Comparison of ENCODE assay signal across 10 mouse cellular contexts in genomic region chr9:115881137-115881536, GRCm38 (mm10). TPM values are rescaled to one million over a fixed set of nuclear protein-coding genes. Genes with fewer than 3 reads are reported as not detected.
DNase-seq lines count a peak whose midpoint lies in the region; ATAC-seq and TF ChIP-seq lines count a peak whose summit lies in the region.
"Had no signal": no experiment of that assay in that cellular context is flagged by ENCODE, and none has a peak within 500 bp of the region (broad histone marks: within the 10 kb centered on the region; RNA-seq: fewer than 3 reads in every experiment).

No protein-coding gene starts in this region.

- no peak for TF ChIP-seq EP300 in lung, postnatal 0 days (IDR thresholded peaks at IDR 0.05)

- H3K9ac ChIP-seq in lung, postnatal 0 days (replicated peaks; ENCODE audit: low read depth) = no peak overlapping the region
- H3K9ac ChIP-seq in midbrain, embryonic 11.5 days (ENCODE audit: low read length) = no peak overlapping the region
- H3K9ac ChIP-seq in hindbrain, embryonic 16.5 days (ENCODE audit: low read depth, low read length) = no peak overlapping the region
- H3K9ac ChIP-seq: heart, embryonic 13.5 days; liver, embryonic 15.5 days had no signal

- TF ChIP-seq POLR2A in kidney, adult 2 months (IDR thresholded peaks at IDR 0.05; ENCODE audit: low read depth, low read length) = no peak

- DNase-seq in kidney, adult 2 months = peak; percentile 36
- DNase-seq in kidney, adult 11 months = no peak
- peak; percentile 14 to 20 for DNase-seq in CD8-positive naive resting alpha-beta T cell, adult 2 months (ENCODE audit: low read depth in 2 of 2, low spot score in 2 of 2)
- DNase-seq in adipocyte (ENCODE audit: low spot score) = peak; percentile 8
- DNase-seq in lung, postnatal 0 days (ENCODE audit: low spot score) = no peak
- no peak for DNase-seq in Muller cell, postnatal 12 days (ENCODE audit: inconsistent ontology term)
- no peak for DNase-seq in midbrain, embryonic 11.5 days (ENCODE audit: low spot score, missing footprints)

- WGBS in kidney, adult 2 months = 89% methylated on average over 3 of the region's 3 CpGs
- WGBS in lung, postnatal 0 days = 81% methylated on average over 3 of the region's 3 CpGs
- 85% methylated on average over 3 of the region's 3 CpGs for WGBS in midbrain, embryonic 11.5 days
- WGBS in hindbrain, embryonic 16.5 days = 88% methylated on average over 3 of the region's 3 CpGs

- TF ChIP-seq CTCF in kidney, adult 2 months (conservative IDR thresholded peaks at IDR 0.05; ENCODE audit: insufficient read depth, insufficient read length, low read depth, low read length) = peak; percentile 69
- peak; percentile 45 for TF ChIP-seq CTCF in lung, postnatal 0 days (IDR thresholded peaks at IDR 0.05)

- H3K27ac ChIP-seq in kidney, adult 2 months (ENCODE audit: insufficient read depth, low read depth, low read length) = no peak overlapping the region
- no peak overlapping the region for H3K27ac ChIP-seq in lung, postnatal 0 days (ENCODE audit: low read length)
- H3K27ac ChIP-seq in midbrain, embryonic 11.5 days (ENCODE audit: low read depth, low read length) = no peak overlapping the region
- no peak overlapping the region for H3K27ac ChIP-seq in hindbrain, embryonic 16.5 days (ENCODE audit: low read depth, low read length)
- H3K27ac ChIP-seq: heart, embryonic 13.5 days; liver, embryonic 15.5 days had no signal

- no peaks in the 10 kb centered on the region for H3K9me3 ChIP-seq in lung, postnatal 0 days (ENCODE audit: low read length)
- no peaks in the 10 kb centered on the region for H3K9me3 ChIP-seq in midbrain, embryonic 11.5 days (ENCODE audit: control insufficient read depth, low read length)
- H3K9me3 ChIP-seq in hindbrain, embryonic 16.5 days (ENCODE audit: control insufficient read depth, low read length) = no peaks in the 10 kb centered on the region
- H3K9me3 ChIP-seq: heart, embryonic 13.5 days; liver, embryonic 15.5 days had no signal

- no peaks in the 10 kb centered on the region for H3K27me3 ChIP-seq in kidney, adult 2 months (replicated peaks; ENCODE audit: control insufficient read depth, insufficient read depth, low read length)
- no peaks in the 10 kb centered on the region for H3K27me3 ChIP-seq in lung, postnatal 0 days (replicated peaks; ENCODE audit: insufficient read depth, low read length)
- H3K27me3 ChIP-seq in midbrain, embryonic 11.5 days (ENCODE audit: control insufficient read depth, insufficient read depth, low read length) = no peaks in the 10 kb centered on the region
- H3K27me3 ChIP-seq in hindbrain, embryonic 16.5 days (replicated peaks; ENCODE audit: control insufficient read depth, insufficient read depth, low read length) = no peaks in the 10 kb centered on the region
- H3K27me3 ChIP-seq: heart, embryonic 13.5 days; liver, embryonic 15.5 days had no signal

- no peak overlapping the region for H3K4me3 ChIP-seq in kidney, adult 2 months (ENCODE audit: insufficient read depth, low read depth, low read length)
- no peak overlapping the region for H3K4me3 ChIP-seq in lung, postnatal 0 days (ENCODE audit: low read depth, low read length)
- no peak overlapping the region for H3K4me3 ChIP-seq in midbrain, embryonic 11.5 days (ENCODE audit: low read depth, low read length)
- no peak overlapping the region for H3K4me3 ChIP-seq in hindbrain, embryonic 16.5 days (ENCODE audit: low read length)
- H3K4me3 ChIP-seq: heart, embryonic 13.5 days; liver, embryonic 15.5 days had no signal

- no peak overlapping the region for H3K4me2 ChIP-seq in lung, postnatal 0 days (replicated peaks; ENCODE audit: low read depth, low read length)
- H3K4me2 ChIP-seq in midbrain, embryonic 11.5 days = no peak overlapping the region
- H3K4me2 ChIP-seq in hindbrain, embryonic 16.5 days (ENCODE audit: low read length) = no peak overlapping the region
- H3K4me2 ChIP-seq: heart, embryonic 13.5 days; liver, embryonic 15.5 days had no signal

- no peaks in the 10 kb centered on the region for H3K36me3 ChIP-seq in kidney, adult 2 months (ENCODE audit: control insufficient read depth, insufficient read depth, low read length)
- H3K36me3 ChIP-seq in lung, postnatal 0 days (ENCODE audit: insufficient read depth, low read length) = no peaks in the 10 kb centered on the region
- no peaks in the 10 kb centered on the region for H3K36me3 ChIP-seq in midbrain, embryonic 11.5 days (ENCODE audit: control insufficient read depth, insufficient read depth, low read length)
- H3K36me3 ChIP-seq in hindbrain, embryonic 16.5 days (ENCODE audit: control insufficient read depth, insufficient read depth, low read length) = no peaks in the 10 kb centered on the region
- H3K36me3 ChIP-seq: heart, embryonic 13.5 days; liver, embryonic 15.5 days had no signal

- no peak for ATAC-seq in lung, postnatal 0 days
- no peak for ATAC-seq in midbrain, embryonic 11.5 days (ENCODE audit: low FRiP score)
- no peak for ATAC-seq in hindbrain, embryonic 16.5 days

- no peaks in the 10 kb centered on the region for H3K4me1 ChIP-seq in kidney, adult 2 months (ENCODE audit: control insufficient read depth, insufficient read depth, low read length)
- H3K4me1 ChIP-seq in lung, postnatal 0 days (ENCODE audit: insufficient read depth, low read depth, low read length) = no peaks in the 10 kb centered on the region
- H3K4me1 ChIP-seq in midbrain, embryonic 11.5 days (ENCODE audit: control insufficient read depth, insufficient read depth, low read length) = no peaks in the 10 kb centered on the region
- no peaks in the 10 kb centered on the region for H3K4me1 ChIP-seq in hindbrain, embryonic 16.5 days (ENCODE audit: control insufficient read depth, insufficient read depth, low read depth, low read length)
- H3K4me1 ChIP-seq: heart, embryonic 13.5 days; liver, embryonic 15.5 days had no signal

RNA-seq across cellular contexts. Expression of gene Gadl1, which starts 28.1 kb away (rescaled TPM):
- not detected in 2 replicates for polyA plus RNA-seq in kidney, adult 2 months (2012; rRNA removed)
- 0.47 and 0.50 TPM in 2 replicates for polyA plus RNA-seq in lung, postnatal 0 days (2015; fragmentation: Nextera tagmentation; extraction: Ambion mirVana)
- 0.26 and 0.31 TPM in 2 replicates for polyA plus RNA-seq in midbrain, embryonic 11.5 days (2014; fragmentation: Nextera tagmentation; extraction: Ambion mirVana)
- 0.41 and 0.76 TPM in 2 replicates for polyA plus RNA-seq in hindbrain, embryonic 16.5 days (2015; fragmentation: Nextera tagmentation; extraction: Ambion mirVana)

Comparison
In these comparisons a context has a peak if more than half of its experiments do, and no peak if none do; other contexts are left out.
1. DNase-seq: peak in kidney, adult 2 months (single experiment), CD8-positive naive resting alpha-beta T cell, adult 2 months (2 of 2) and adipocyte (single experiment); none in kidney, adult 11 months (single experiment), lung, postnatal 0 days (single experiment), Muller cell, postnatal 12 days (single experiment) and midbrain, embryonic 11.5 days (single experiment).